Mouse (Mus musculus): Measurements from ENCODE around the gene Actr10.

DNA sequence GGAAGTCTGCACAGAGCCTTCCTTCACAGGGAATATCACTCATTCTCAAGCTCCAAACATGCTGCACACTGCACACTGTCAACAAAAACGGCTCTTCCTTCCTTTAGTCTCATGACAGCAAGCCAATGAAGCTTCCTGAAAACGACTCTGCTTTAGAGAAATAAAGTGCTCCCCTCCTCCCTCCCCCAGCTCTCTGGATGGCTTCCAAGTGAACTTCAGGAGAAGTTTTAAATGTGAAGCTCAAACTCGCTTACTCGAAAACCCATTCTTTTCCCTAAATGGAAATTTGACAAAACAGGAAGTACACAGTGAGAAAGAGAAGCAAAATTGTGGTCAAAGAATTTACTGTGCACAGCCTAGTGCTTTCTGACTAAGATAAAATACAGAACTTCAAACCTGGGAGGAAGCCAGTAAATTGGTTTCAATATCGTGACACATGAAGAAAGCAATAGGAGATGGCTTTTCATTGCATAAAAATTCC lies 61.8 kb downstream of the Actr10 start:
- TF ChIP-seq CTCF (IDR thresholded peaks at IDR 0.05; ENCODE audit: borderline replicate concordance, insufficient read depth, low read length) (no peak), POLR2A (IDR thresholded peaks at IDR 0.05; ENCODE audit: low read depth, low read length) (no peak)

All from embryonic fibroblast, embryonic 13.5 days (primary cell).